Mouse (Mus musculus) frontal cortex, adult 2 months (tissue): ENCODE measurements at regions not wholly inside any gene's neighbourhood (a gene's known extent, or its start where the extent isn't known, plus 50 kb on each side); places are given as distances from the start of the nearest gene placed in this dataset.

ENCODE experiments used
- DNase-seq, 2 experiments: peaks; one replicate each; pipeline ENCODE4 v3.0.0; 2022; ENCODE audit warnings: low spot score in 1 of 2; ENCODE audit errors: extremely low spot score in 1 of 2

DNA sequence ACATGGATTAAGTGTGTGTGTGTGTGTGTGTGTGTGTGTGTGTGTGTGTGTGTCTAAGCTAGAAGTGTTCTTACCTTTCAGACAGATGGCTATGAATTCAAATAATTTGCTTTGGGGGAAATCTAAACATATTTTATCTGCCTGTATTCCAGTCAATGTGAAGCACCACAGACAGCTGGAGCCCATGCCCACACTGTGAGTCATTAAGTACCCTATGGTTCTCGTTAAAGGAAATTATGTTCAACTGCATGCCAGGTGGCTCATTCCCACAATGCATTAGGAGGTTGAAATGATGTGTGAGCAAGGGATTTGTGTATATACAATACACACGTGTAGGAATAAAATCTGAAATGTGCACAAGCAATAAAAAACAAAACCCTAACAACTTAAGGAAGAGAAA, 473.5 kb downstream of the Fat4 start:
- DNase-seq, result peak in 1 of 2 experiments; percentile 9

DNA sequence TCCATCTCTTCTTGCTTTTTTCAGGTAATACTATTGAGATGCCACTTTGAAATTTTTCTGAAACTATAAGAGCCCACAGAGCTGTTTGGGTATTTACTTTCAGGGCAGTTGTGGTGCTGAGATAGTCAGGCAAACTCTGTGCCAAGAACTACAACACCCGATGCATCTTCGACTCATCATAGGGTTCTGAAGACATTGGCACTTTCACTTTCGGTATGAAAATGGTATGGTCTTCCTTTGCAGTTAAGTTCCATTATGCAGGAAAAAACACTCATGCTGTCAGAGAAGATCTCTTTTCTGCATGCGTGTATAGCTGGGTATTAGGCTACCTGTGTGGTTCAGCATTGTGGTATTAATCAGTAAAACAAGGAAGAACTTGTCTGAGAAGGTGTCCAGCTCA, 484.2 kb downstream of the Fat4 start:
- DNase-seq, result no peak

DNA sequence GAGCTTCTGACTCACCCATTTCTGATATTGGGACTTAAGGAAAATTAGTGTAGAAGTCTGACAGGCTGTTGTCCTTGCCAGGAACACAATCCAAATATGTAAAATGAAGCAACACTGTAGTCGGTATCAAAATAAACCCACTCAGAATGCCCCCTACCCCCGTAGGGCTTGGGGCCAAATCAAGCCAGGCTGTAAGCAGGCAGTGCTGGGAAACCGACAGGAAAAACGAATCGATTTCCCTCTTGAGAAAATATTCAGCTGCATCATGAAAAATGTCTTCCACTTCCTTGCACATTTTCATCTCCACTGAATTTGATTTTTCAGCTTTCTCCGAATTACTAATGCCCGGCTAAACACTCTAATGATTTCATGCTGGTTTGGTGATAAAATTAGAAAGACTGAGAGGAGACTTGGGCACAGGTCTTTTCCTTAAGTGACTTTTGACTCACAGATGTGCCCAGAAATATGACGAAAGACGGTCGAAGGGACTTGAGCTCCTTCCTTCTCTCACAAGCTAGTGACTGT, 485.7 kb downstream of the Fat4 start:
- no peak for DNase-seq

DNA sequence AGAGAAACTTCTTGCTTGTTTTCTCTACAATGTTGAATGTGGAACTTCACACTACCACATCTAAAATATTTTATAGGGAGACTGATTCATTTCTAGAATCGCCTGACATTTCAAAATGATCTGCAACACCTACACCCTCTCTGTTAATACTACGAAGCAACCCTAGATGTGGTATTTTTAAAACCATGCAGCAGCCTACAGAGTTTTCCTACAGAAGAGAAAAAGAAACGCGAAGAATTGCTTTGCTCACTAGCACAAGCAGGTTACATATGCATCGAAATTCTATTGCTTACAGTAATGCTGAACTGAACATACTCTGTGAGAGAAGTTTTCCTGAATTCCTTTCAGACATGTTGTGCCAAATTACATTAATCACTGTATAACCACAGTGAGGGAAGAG, 488.7 kb downstream of the Fat4 start:
- peak; percentile 7 to 39 for DNase-seq

DNA sequence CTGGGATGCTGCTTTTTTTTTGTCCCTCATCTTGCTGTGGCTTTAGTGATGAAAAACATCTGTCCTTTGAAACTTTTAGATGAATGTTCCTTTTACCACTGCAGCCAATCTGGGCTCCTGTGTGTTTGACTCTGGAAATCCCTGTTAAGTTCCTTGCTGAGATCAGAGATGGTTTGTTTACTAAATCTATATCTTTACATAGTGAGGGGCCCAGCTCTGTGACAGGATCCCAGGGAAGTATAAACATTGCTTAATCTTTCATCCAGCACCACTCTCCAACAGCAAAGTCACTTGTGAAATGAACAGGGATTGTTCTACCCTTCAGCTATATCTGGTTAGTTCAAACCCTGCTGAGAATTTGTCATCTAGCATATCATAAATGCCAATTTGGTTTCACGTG, 501.8 kb downstream of the Fat4 start:
- DNase-seq, result no peak

DNA sequence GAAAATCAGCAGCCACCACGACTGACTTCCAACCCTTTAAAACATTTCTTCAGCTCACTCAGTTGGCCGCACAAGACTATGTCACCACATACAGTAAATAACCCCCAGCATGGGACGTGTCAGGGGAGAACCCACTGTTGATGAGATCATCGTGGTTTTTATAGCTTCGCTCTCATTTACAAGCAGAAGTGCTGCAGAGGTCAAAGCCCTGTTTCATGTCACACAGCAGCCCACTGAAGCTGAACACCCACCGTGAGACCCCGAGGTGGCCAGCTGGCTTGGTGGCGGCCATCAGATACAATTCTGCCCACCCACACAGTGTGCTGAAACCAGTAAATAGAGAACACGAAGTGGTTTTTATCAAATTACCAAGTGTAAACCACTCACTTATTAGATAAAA, 503.7 kb downstream of the Fat4 start:
- no peak for DNase-seq

DNA sequence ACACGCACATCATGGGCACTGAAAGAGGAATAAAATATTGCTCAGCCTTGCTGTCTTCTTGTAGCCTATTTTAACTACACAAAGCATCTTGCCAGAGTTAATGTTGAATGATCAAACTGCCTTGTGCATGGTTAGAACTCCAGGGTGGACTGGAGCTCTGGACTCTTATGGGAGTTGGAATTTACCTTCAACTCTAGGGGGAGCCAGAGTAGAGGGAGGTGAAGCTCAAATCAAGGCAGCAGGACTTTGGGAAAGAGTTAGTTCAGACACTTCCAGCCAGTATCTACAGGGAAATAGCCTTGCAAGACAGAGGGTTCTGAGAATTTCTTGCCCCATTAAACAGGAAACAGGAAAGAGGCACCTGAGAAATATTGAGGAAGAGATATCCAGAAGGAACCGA, 505.3 kb downstream of the Fat4 start:
- DNase-seq, result peak in 1 of 2 experiments; percentile 38

DNA sequence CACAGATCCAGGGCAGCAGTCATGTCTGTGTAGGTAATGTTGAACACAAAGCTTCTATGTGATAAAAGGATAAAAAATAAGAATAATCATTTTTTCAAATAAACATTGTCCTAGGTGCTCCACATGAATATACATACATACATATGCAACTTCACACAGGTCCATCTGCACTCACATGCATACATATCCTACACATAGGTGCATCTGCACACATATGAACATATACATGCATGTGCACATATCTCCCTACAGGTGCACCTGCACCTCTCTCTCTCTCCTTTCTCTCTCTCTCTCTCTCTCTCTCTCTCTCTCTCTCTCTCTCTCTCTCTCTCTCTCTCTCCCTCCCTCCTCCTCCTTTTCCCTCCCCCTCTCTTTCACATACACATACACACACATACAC, 509.9 kb downstream of the Fat4 start:
- no peak for DNase-seq

DNA sequence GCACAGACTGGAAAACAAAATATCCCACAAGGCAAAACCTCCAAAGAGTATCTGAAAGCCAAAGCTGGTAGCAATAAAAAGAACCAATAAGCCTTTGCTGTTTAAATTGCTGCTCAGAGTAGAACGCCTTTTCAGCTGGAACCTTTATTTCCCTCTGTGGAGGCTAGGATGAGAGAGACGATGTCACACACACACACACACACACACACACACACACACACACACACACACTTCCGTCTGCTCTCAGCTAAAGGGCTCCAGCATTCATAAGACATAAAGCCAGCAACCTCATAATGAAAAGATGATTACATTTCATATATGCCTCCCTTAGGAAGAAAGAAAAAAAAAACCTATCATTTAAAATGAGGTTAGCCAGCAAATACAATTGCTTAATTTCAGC, 510.5 kb downstream of the Fat4 start:
- no peak for DNase-seq

DNA sequence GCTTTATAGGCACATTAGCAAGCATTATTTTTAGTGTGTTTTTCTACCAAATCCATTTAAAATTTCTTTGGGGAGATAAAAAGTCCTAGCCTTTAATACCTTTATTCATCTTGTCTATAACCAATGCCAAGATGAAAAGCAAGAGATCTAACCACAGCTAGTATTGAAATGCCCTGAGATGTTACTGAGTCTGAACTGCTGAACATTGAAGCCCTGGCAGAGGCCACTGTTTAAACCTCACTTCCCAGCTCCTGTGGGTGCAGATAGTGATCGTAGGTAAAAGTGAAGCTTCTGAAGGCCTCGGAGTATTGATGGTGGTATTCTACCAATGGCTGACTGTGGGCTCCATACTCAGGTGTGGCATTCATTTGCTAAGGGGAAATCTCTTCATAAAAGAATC, 510.9 kb downstream of the Fat4 start:
- DNase-seq, result no peak

DNA sequence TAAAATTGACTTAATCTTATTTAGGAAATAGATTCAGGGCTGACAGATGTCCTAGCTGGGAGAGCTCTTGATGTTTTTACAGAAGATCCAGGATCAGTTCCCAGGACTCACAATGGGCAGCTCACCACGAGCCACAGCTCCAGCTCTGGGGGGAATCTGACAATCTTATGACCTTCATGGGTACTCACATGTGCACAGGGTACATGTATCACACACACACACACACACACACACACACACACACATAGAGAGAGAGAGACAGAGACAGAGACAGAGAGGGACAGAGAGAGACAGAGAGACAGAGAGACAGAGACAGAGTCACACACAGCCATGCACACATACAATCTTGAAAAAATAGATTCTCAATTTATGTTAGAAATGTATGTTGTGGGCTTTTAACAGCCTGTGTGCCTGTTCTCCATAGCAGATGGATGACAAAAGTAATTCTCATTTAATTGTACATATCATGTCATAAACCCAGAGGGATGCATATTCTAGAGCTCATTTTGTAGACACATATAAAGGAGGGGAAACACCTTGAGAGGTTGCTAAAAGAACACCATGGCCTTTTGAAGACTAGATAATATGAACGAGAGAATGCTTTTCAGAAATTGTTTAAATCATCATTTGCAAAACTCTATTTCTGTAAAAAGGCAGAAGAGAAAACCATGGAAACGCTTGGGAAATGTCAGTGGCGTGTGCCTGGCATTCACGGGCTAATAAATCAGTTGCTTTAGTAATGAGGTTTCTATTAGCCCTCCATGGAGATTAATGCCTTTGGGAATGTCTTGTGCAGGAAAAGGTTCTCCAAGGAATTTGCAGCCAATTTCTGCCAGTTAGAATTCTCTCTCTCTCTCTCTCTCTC, 538.3 kb downstream of the Fat4 start:
- DNase-seq, result no peak

DNA sequence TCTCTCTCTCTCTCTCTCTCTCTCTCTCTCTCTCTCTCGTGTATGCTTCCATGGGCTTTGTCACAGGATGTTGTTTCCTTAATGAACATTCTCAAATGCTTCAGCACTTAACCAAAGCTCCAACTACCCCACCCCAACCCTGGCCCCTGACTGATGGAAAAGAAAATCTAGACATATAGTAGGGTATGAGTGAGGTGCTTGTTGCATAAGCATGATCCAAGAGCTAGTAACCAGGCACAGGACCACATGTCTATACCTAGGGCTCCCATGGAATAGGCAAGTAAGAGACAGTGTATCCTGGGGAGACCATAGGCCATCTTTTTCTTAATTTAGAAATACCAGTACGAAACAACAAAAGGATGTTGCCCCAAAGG, 538.9 kb downstream of the Fat4 start:
- DNase-seq, result no peak

DNA sequence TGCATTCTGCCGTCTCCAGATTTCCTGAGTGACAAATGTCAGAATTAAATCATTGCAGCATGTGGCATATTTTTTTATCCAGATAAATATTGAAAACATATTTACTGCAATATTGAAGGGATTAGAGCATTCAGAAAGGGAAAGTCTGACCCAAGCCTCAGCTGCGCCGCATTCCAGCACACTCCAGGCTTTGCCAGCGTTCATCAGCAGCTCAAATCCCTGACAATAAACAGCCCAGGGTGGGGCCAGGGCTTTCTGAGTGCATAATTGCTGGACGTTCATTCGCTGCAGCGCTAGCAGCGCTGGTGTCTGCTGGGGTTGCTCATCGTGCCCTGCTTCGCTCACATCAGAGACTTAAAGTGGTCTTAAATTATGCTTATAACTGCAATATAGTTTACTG, 556.6 kb downstream of the Fat4 start:
- DNase-seq, result no peak

DNA sequence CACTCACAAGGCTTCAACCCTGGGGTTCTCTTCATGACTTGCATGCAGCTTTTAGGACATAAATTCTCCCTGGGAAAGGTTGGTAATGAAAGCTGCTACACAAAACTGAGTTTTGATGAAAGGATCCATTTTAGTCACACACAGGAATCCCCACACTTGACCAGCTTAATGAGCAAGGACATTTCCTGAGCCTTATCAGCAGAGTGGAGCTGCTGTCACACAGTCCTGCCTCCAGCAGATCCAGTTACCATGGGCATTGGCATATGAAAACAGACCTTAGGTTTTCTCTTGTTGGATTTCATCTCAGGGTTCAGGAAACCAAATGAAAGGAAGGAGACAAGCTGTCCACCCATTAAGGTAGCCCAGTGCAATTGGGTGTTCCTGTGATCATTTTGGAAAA, 568.9 kb downstream of the Fat4 start:
- no peak for DNase-seq

DNA sequence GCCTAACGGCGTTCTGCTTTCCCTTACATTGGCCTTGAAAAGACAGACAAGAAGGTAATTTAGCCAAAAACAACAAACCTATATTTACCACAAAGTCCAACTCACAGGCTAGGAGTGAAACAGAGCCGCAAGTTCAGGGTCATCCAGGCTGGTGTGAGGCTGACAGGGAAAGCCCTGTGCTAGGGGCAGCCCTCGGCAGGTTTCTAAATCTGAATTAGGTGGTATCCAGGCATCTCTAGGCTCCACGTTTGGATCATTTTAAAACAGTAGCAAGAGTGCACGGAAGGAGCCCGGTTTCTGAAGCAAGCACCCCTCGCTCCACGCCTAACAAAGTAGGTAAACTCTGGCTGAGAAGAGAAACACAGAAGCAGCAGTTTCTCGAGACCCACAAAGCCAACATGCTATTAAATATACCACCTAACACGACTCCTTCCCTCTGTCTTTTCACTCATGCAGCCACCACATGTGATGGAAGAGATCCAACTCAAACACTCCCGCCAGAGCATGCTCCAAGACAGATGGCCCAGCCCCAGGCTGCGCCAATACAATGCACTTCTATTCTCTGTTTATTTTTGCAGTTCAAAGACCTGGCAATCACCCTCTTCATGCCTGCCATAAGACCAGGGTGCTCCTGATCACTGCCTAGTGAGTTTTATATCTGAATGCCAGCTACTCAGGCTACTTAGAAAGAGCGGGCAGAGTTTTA, 573.6 kb downstream of the Fat4 start:
- DNase-seq, result peak in 1 of 2 experiments; percentile 3

DNA sequence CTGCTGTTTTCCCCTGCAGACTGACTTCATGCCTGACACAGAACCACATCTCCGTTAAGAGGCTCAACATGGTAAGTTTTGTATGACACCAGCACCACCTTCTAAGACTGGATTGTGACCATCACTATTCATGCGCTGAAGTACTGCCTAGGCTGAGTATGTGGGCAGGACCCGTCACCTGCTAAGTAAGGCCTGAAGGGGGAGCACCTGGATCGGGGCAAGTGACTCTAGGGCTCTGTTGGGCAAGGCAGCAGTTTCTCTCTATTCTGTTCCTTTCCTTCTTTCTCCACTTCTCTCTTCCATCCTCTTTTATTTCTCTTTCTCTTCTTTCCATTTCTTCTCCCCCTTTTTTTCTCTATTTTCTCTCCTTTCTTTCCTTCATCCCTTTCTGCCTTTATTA, 574.8 kb downstream of the Fat4 start:
- no peak for DNase-seq

DNA sequence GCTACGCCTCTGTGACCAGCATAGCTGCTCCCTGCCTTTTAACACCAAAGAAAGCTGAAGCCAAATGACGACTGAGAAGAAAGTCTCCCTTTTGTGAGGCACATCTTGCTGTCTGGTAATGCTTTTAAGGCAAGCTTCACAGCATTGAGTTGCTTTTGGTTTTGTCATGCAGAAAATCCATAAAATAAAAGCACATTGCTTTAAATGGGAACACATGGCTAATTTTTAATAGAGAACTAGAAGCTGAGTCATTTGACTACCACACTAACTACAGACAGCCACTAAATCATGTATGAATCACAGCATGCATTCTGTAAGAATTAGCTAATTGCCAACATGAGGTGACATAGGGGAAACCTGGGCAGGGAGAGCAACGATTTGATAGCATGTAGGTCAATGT, 579.1 kb downstream of the Fat4 start:
- no peak for DNase-seq

DNA sequence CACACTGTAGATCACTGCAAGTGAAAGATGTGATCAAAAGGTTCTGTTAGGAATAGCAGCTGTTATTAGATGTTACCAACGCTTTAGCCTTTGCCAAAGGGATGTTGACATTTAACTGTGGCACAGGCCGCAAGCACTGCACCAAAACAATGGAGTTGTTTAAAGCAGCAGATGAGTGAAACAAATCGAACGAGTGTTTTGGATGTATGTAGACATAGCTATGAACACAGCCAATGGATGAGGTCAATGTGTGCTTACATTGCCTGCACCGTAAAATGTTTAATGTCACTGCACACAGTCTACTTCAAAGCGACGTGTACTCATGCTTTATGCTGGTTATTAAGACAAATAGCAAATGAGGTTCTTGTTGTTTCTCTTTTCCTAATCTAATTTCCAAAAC, 602.7 kb downstream of the Fat4 start:
- no peak for DNase-seq

DNA sequence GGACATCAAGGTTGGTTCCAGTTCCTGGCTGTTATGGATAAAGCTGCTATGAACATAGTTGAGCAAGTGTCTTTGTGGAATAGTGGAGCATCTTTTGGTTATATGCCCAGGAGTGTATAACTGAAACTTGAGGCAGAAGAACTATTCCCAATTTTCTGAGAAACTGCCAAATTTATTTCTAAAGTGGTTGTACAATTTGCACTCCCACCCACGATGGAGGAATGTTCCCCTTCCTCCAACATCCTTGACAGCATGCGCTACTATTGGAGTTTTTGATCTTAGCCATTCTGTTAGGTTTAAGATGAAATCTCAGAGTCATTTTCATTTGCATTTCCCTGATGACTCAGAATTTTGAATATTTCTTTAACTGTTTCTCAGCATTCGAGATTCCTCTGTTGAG, 607.6 kb downstream of the Fat4 start:
- peak; percentile 22 to 51 for DNase-seq

DNA sequence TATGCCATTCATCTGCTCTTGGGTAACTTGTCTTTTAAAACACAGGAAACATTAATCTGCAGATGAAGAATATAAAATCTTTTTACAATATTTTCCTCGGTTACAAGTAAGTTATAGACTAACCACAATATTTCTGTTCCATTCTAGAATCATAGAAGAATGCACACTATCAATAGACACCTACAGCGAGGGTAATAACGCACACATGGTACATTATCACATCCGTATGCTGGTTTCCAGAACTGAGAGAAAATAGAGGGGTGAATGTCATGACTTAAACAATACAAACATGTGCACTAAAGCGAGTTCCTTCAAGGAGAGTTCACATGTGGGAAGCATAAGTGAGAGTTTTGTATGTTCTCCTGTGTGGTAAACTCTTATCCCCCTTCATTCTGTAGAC, 641.3 kb downstream of the Fat4 start:
- no peak for DNase-seq

DNA sequence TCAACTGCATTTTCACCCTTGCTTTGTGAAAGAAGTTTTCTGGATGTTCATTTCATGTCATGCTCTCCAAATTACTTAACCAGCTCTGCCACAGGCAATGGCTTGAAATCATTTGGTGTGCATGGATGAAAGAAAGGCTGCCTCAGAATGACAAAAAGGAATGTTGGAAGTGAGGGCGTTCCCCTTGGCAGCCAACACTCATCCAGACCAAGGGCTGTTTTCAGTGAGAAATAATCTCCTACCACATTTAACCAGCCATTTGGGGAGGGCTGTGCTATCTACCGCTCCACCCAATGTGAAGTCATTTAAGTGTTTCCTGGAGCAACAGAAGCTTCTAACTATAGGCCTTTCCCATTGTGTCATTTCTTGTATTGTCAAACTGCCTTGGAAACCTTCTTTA, 650.8 kb downstream of the Fat4 start:
- DNase-seq, result no peak

DNA sequence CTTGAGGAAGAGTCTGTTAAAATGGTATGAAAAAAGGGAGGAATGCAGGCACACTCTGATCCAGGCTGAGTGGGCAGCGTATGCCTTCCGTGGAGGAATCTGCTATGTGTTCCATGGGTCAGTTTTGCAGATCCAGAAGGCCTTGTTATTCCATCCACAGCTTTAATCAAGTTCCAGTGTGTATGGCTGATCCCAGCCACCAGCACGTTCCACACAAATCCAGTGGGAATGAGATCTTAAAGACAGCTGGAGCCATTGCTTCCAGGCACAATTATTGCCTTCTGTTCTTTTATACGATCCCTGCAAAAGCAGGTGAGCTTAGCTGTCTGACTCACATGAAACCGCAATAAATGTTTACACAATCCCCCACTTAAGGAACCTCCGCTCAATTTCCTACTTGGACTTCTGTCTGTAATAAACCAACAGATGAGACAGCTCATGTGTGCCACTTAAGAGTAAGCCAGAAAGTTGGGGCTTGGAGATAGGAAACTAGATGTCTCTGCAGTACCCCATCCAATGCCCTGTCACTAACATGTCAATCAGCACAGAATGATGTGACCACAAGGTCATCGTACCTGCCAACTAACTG, 653.9 kb downstream of the Fat4 start:
- no peak for DNase-seq
